Mouse (Mus musculus): ENCODE measurements around the gene Spa17.

The Spa17 gene

GRCm38 (mm10) chr9:37613182-37613910, at the start of gene Spa17:
Gene Spa17 (minus strand): TSS chr9:37613722.
- peak; percentile 89 for DNase-seq

GRCm38 (mm10) chr9:37663210-37663609, 49.7 kb upstream of the Spa17 start:
- DNase-seq = no peak

- no peak for DNase-seq
Measured at GRCm38 (mm10) chr9:37659413-37659812, 45.9 kb upstream of the Spa17 start.

- DNase-seq = peak; percentile 70
Measured at GRCm38 (mm10) chr9:37656931-37657481, 43.5 kb upstream of the Spa17 start, which contains the start of gene Tbrg1. Gene Tbrg1 (minus strand): TSS chr9:37657312.

- no peak for DNase-seq
Measured at GRCm38 (mm10) chr9:37656439-37656881, 42.9 kb upstream of the Spa17 start.

GRCm38 (mm10) chr9:37655961-37656360, 42.4 kb upstream of the Spa17 start:
- no peak for DNase-seq

GRCm38 (mm10) chr9:37653836-37654235, 40.3 kb upstream of the Spa17 start:
- DNase-seq = no peak

GRCm38 (mm10) chr9:37650639-37651038, 37.1 kb upstream of the Spa17 start:
- no peak for DNase-seq

GRCm38 (mm10) chr9:37646246-37646645, 32.7 kb upstream of the Spa17 start:
- DNase-seq = no peak

GRCm38 (mm10) chr9:37638721-37639120, 25.2 kb upstream of the Spa17 start:
- no peak for DNase-seq

GRCm38 (mm10) chr9:37636800-37637542, 23.4 kb upstream of the Spa17 start:
- no peak for DNase-seq

GRCm38 (mm10) chr9:37636335-37636734, 22.8 kb upstream of the Spa17 start:
- DNase-seq = peak; percentile 67

- DNase-seq = no peak
Measured at GRCm38 (mm10) chr9:37634269-37634668, 20.7 kb upstream of the Spa17 start.

- no peak for DNase-seq
Measured at GRCm38 (mm10) chr9:37632305-37632704, 18.8 kb upstream of the Spa17 start.

GRCm38 (mm10) chr9:37629941-37630340, 16.4 kb upstream of the Spa17 start:
- no peak for DNase-seq

- no peak for DNase-seq
Measured at GRCm38 (mm10) chr9:37628581-37628980, 15.1 kb upstream of the Spa17 start.

- no peak for DNase-seq
Measured at GRCm38 (mm10) chr9:37627263-37627662, 13.7 kb upstream of the Spa17 start.

- peak; percentile 18 for DNase-seq
Measured at GRCm38 (mm10) chr9:37626103-37626567, 12.6 kb upstream of the Spa17 start.

- DNase-seq = peak; percentile 57
Measured at GRCm38 (mm10) chr9:37625641-37626040, 12.1 kb upstream of the Spa17 start.

GRCm38 (mm10) chr9:37625129-37625528, 11.6 kb upstream of the Spa17 start:
- no peak for DNase-seq

- no peak for DNase-seq
Measured at GRCm38 (mm10) chr9:37624502-37624901, 11.0 kb upstream of the Spa17 start.

GRCm38 (mm10) chr9:37623981-37624380, 10.5 kb upstream of the Spa17 start:
- DNase-seq = no peak

- DNase-seq = peak; percentile 87
Measured at GRCm38 (mm10) chr9:37621290-37621689, 7.8 kb upstream of the Spa17 start.

GRCm38 (mm10) chr9:37616770-37617169, 3.2 kb upstream of the Spa17 start:
- peak; percentile 64 for DNase-seq

Measured in cerebellum, adult 9-10 months (tissue).